Mouse (Mus musculus): ENCODE data around the gene Slc41a2.
A peak's percentile ranks its signal among the peaks of the same experiment; 100 is the strongest.

The Slc41a2 gene

GRCm38 (mm10) chr10:83313033-83313432 is 24.6 kb downstream of the Slc41a2 start:
- no peak for DNase-seq (ENCODE audit: low read depth, low spot score)

DNA sequence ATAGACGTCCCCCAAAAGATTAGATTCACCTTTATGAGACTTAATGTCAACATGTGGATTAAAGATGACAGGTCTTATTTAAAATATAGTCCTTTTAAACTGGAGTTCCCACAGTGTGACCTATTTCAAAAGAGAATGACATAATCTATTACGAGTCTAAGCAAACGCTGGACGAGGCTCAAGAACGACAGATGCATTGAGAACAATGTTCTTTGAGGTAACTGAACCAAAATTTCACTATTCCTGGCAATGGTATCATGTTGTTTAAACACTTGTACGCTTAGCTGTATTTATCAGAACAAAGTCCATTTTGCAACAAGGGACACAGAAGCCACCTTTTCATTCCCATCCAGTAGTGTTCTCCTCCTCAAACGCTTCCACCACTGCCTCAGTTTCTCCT is 27.3 kb downstream of the Slc41a2 start:
- no peak for DNase-seq (ENCODE audit: low read depth, low spot score)

GRCm38 (mm10) chr10:83301687-83302086 is 36.0 kb downstream of the Slc41a2 start:
- DNase-seq (ENCODE audit: low read depth, low spot score): no peak

- no peak for DNase-seq (ENCODE audit: low read depth, low spot score)
These were observed 36.6 kb downstream of the Slc41a2 start for GRCm38 (mm10) chr10:83301054-83301453.

- no peak for DNase-seq (ENCODE audit: low read depth, low spot score)
These were observed 40.7 kb downstream of the Slc41a2 start for GRCm38 (mm10) chr10:83297017-83297416.

- DNase-seq (ENCODE audit: low read depth, low spot score): peak; percentile 59
These were observed 42.9 kb downstream of the Slc41a2 start for GRCm38 (mm10) chr10:83294746-83295145.

DNA sequence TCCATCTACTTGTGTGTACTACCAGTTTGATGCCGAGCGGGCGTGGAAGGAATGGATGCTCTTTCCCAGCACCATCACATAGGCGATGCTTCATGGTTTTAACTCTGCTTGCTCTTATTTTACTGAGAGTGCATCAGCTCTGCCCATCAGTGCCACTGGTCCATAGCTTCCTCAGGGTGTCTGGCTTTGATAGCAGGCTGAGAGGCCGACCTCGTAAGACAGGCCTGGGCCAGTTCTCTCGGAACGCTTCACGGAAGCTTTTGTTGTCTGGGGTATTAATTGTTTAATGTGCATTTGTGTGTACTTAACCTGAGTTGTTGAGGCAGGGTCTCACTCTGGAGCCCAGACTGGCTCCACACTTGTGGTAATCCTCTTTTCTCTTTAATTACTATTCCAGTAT is 44.3 kb downstream of the Slc41a2 start:
- DNase-seq (ENCODE audit: low read depth, low spot score): no peak

GRCm38 (mm10) chr10:83291731-83292130 is 46.0 kb downstream of the Slc41a2 start:
- DNase-seq (ENCODE audit: low read depth, low spot score): no peak

DNA sequence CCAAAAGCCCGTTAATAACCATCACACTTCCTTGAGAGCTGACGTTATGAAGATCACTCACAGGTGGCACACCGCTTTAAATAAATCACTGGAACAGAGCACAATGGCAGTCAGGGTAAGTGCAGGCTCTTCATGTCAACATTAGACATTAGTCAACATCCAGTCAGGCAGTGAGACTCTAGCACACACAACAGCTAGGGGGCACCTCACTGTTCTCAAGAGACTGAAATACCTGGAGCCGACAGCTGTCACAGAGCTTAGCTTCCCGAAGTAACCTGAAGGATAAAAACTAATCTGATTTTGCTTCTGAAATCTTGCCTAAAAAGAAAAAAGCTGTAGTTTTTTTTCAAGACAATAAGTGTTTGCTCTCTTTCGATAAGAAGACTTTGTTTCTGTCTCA is 49.9 kb downstream of the Slc41a2 start:
- DNase-seq (ENCODE audit: low read depth, low spot score): no peak

DNA sequence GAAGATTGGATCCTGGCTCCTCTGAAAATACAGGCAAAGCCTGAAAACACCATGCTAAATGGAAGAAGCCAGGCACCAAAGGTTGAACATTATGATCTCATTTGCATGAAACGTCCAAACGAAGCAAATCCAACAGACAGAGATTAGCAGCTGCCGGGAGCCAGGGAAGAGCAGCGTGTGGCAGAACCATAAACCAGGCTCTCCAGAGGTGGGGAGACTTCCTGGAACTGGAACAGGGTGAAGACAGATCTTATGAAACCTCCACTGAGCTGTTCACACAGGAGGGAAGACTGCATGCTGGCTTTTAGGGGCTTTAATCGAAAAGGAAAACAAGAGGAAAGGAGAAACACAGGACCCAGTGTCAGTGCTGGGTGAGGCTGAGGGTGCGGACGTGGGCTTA is 51.3 kb downstream of the Slc41a2 start:
- no peak for DNase-seq (ENCODE audit: low read depth, low spot score)

DNA sequence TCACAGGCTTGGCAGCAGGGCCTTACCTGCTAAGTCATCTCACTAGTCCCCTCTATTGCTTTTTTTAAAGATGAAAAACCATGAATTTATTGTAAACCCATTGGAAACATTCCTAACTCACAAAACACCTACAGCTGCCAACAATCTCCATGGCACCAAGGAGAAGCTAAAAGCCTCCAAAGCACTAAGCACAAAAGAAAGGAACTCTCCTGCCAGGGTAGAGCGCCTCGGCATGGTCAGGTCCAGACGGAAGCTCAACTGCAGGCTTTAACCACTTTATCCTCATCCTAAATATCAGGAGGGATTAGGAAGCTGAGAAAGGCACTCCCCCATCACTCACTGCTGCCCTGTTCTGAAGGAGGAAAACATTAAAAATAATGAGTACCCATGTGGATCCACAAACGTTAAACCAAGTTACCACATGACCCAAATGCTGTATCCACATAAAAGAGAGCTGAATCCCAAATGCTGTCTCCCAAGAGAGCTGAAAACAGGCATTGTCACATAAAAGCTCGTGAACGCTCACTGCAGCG is 51.9 kb downstream of the Slc41a2 start:
- no peak for DNase-seq (ENCODE audit: low read depth, low spot score)

DNA sequence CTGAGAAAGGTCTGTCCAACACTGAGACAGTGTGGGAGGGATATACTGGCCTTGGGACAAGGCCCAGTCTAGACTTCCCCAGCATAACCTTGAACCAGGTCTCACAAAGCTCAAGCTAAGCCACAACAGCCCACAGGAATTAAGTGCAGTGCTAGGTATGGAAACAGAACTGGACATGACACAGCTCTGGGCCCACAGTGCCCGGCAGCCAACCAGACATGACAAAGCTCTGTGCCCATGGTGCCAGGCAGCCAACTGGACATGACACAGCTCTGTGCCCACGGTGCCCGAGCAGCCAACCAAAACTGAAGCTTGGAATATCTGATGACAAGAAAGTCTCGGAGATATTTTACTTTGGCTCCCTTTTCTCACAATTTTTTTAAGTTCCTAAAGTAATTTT is 52.8 kb downstream of the Slc41a2 start:
- DNase-seq (ENCODE audit: low read depth, low spot score): no peak

DNA sequence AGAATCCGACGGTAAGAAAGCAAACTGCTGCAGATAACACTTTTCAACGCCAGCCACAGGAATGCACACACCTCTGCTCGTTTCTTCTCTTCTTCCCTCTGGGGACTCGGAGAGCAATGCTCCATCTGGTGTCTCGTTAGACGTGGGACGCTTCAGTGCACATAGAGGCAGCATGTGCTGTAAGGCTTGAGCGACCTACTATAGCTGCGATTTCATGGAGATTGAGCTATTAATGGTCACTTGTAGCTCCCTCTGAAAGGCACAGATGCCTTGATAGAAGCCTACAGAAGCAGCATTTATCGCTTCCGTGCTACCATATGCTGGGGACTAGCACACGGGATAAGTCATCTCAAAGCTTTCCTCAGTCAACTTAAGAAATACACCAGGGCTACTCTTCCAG is 71.0 kb downstream of the Slc41a2 start:
- no peak for DNase-seq (ENCODE audit: low read depth, low spot score)

GRCm38 (mm10) chr10:83266241-83266640 is 71.4 kb downstream of the Slc41a2 start:
- DNase-seq (ENCODE audit: low read depth, low spot score): no peak

GRCm38 (mm10) chr10:83264680-83265079 is 73.0 kb downstream of the Slc41a2 start:
- DNase-seq (ENCODE audit: low read depth, low spot score): no peak

- no peak for DNase-seq (ENCODE audit: low read depth, low spot score)
These were observed 73.6 kb downstream of the Slc41a2 start for GRCm38 (mm10) chr10:83264056-83264455.

- DNase-seq (ENCODE audit: low read depth, low spot score): no peak
These were observed 76.4 kb downstream of the Slc41a2 start for GRCm38 (mm10) chr10:83261264-83261663.

DNA sequence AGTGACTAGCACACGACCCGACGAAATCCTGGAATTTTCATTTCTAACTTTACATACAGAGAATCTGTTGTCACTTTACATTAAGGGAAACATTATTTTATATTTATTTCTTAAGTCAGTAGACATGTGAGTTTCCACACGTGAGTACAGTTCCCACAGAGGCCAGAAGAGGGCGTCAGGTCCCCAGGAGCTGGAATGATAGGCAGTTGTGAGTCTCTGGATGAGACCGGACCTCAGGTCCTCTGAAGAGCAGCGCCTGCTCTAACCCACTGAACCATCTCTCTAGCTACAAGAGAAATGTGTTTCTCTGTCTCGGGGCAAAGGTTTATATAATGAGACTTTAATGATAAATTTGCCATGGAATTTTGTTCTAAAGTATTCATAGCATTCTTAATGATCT is 86.3 kb downstream of the Slc41a2 start:
- DNase-seq (ENCODE audit: low read depth, low spot score): no peak

- DNase-seq (ENCODE audit: low read depth, low spot score): no peak
These were observed 89.6 kb downstream of the Slc41a2 start for GRCm38 (mm10) chr10:83248036-83248435.

DNA sequence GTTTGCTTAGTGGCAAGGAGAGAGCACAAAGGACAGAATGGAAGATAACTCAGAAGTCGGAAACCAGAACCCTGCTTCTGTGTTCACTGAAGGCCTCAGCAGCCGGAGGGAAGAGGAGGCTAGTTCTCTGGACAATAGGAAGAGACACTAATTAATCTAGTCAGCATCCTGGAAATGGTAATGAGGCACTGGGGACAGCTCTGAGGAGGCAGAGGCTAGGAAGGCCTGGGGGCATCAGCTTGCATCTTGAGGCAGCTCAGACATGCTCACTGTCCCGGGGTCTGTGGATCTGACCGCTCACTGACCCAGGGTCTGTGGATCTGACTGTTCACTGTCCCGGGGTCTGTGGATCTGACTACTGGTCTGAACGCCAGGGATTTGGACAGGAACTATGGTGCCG is 92.0 kb downstream of the Slc41a2 start:
- DNase-seq (ENCODE audit: low read depth, low spot score): no peak

GRCm38 (mm10) chr10:83244131-83244530 is 93.6 kb downstream of the Slc41a2 start:
- no peak for DNase-seq (ENCODE audit: low read depth, low spot score)

DNA sequence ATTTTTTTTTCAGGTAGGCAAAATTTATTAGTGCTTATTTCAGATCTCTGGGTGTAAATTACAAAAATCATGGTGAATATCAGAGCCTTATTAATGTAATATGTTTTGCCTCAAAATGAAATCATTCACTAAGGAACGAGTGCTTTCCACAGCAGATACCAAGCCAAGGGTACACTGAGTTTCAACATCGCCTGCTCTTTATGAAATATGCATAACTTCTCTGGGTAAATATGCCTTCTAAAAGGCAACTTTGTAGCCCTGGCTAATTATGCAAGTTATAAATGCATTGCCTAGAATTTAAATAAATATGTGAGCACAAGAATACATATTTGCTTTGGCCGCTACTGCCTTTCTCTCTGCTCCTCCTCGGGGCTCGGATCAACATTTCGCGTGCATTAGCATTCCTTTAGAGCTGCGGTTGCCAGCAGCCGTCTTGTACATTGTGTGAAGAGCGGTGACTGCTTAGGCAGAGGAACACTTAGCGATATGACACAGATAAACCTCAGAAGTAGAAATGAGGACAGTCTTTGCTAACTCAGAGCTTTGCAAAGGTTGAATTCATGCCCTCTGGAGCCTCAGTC is 95.5 kb downstream of the Slc41a2 start:
- DNase-seq (ENCODE audit: low read depth, low spot score): no peak

- DNase-seq (ENCODE audit: low read depth, low spot score): no peak
These were observed 103.3 kb downstream of the Slc41a2 start for GRCm38 (mm10) chr10:83234391-83234790.

DNA sequence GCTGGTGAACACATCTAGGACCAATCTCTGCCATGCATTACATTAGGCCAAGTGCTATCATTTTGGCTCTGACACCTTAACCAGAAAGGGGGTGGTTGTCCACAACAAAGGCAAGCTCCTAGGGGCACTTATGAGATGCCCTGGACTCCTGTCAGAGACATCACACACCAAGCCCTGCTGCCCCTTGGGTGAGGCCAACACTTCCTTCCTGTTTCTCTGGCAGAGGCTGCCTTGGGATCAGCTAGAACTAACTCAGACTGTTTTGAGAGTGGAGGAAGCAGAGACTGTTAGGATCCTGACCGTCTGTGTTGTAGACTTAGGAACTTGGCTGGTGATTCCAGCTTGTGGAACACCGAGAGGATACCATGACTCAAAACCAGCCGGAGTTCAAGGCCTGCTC is 103.7 kb downstream of the Slc41a2 start:
- DNase-seq (ENCODE audit: low read depth, low spot score): no peak
